In genomic region chr10:93606326-93606725, GRCm38 (mm10) we compare ENCODE assay signal across 27 mouse cellular contexts. TPM values are rescaled to one million over a fixed set of nuclear protein-coding genes. Genes with fewer than 3 reads are reported as not detected.
DNase-seq lines count a peak whose midpoint lies in the region; ATAC-seq lines count a peak whose summit lies in the region.
"Had no signal": no experiment of that assay in that cellular context is flagged by ENCODE, and none has a peak within 500 bp of the region (broad histone marks: within the 10 kb centered on the region; RNA-seq: fewer than 3 reads in every experiment).

No protein-coding gene starts in this region.

- H3K9ac ChIP-seq in midbrain, embryonic 11.5 days (ENCODE audit: low read length), result no peak overlapping the region
- no peak overlapping the region for H3K9ac ChIP-seq in midbrain, embryonic 16.5 days (ENCODE audit: low read depth, low read length)
- H3K9ac ChIP-seq: embryonic facial prominence, embryonic 12.5 days; embryonic facial prominence, embryonic 15.5 days; forebrain, postnatal 0 days; heart, embryonic 12.5 days; heart, embryonic 15.5 days; hindbrain, embryonic 14.5 days had no signal

- DNase-seq in midbrain, embryonic 11.5 days (ENCODE audit: low spot score, missing footprints), result peak; percentile 56
- DNase-seq in ES-CJ7 (ENCODE audit: low read depth, low spot score) (peak; percentile 1), R1 (ENCODE audit: low read depth, low spot score) (peak; percentile 0)
- no peak for DNase-seq in urinary bladder, postnatal 14 days (ENCODE audit: low spot score)
- DNase-seq in layer of hippocampus, adult 9-10 months (ENCODE audit: low spot score), result no peak
- DNase-seq: adrenal gland, postnatal 14 days; cerebellum, adult 11 months; cerebellum, adult 2 months; cerebellum, adult 9-11 months; cerebellum, postnatal 25 days; forebrain, postnatal 0 days; gastrocnemius, adult 2 months; gastrocnemius, postnatal 14 days; heart, adult 18-20 months; heart, postnatal 10 days; heart, postnatal 4 days had no signal

- no peaks in the 10 kb centered on the region for H3K27me3 ChIP-seq in midbrain, embryonic 11.5 days (ENCODE audit: control insufficient read depth, insufficient read depth, low read length)
- H3K27me3 ChIP-seq in midbrain, embryonic 16.5 days (ENCODE audit: control insufficient read depth, insufficient read depth, low read depth, low read length), result no peaks in the 10 kb centered on the region
- H3K27me3 ChIP-seq: embryonic facial prominence, embryonic 12.5 days; embryonic facial prominence, embryonic 15.5 days; heart, embryonic 12.5 days; heart, embryonic 15.5 days had no signal

- H3K4me1 ChIP-seq in midbrain, embryonic 11.5 days (ENCODE audit: control insufficient read depth, insufficient read depth, low read length), result no peaks in the 10 kb centered on the region
- no peaks in the 10 kb centered on the region for H3K4me1 ChIP-seq in midbrain, embryonic 16.5 days (ENCODE audit: control insufficient read depth, insufficient read depth, low read length)
- H3K4me1 ChIP-seq: embryonic facial prominence, embryonic 12.5 days; embryonic facial prominence, embryonic 15.5 days; heart, embryonic 12.5 days; heart, embryonic 15.5 days had no signal

- no peak overlapping the region for H3K4me2 ChIP-seq in midbrain, embryonic 11.5 days
- no peak overlapping the region for H3K4me2 ChIP-seq in midbrain, embryonic 16.5 days (ENCODE audit: low read length)
- H3K4me2 ChIP-seq: embryonic facial prominence, embryonic 12.5 days; embryonic facial prominence, embryonic 15.5 days; heart, embryonic 12.5 days; heart, embryonic 15.5 days; hindbrain, embryonic 14.5 days had no signal

- no peak overlapping the region for H3K4me3 ChIP-seq in midbrain, embryonic 11.5 days (ENCODE audit: low read depth, low read length)
- no peak overlapping the region for H3K4me3 ChIP-seq in midbrain, embryonic 16.5 days (ENCODE audit: low read depth, low read length)
- H3K4me3 ChIP-seq: embryonic facial prominence, embryonic 12.5 days; embryonic facial prominence, embryonic 15.5 days; gastrocnemius, adult 2 months; heart, embryonic 12.5 days; heart, embryonic 15.5 days had no signal

- ATAC-seq in midbrain, embryonic 11.5 days (ENCODE audit: low FRiP score), result no peak
- no peak for ATAC-seq in midbrain, embryonic 16.5 days
- ATAC-seq: activated CD4-positive, CD25-positive, alpha-beta regulatory T cell, adult 4 months; forebrain, embryonic 14.5 days; forebrain, postnatal 0 days; hindbrain, postnatal 0 days; inflammation-experienced regulatory T-cells, adult 6 months had no signal

- no peak overlapping the region for H3K27ac ChIP-seq in midbrain, embryonic 11.5 days (ENCODE audit: low read depth, low read length)
- H3K27ac ChIP-seq in midbrain, embryonic 16.5 days (ENCODE audit: low read length), result no peak overlapping the region
- H3K27ac ChIP-seq: embryonic facial prominence, embryonic 12.5 days; embryonic facial prominence, embryonic 15.5 days; heart, embryonic 15.5 days; hindbrain, embryonic 14.5 days; hindbrain, postnatal 0 days had no signal

- H3K36me3 ChIP-seq in midbrain, embryonic 11.5 days (ENCODE audit: control insufficient read depth, insufficient read depth, low read length), result no peaks in the 10 kb centered on the region
- no peaks in the 10 kb centered on the region for H3K36me3 ChIP-seq in midbrain, embryonic 16.5 days (ENCODE audit: control insufficient read depth, insufficient read depth, low read length)
- H3K36me3 ChIP-seq: embryonic facial prominence, embryonic 12.5 days; embryonic facial prominence, embryonic 15.5 days; G1E; heart, embryonic 12.5 days; heart, embryonic 15.5 days had no signal

- 90% methylated on average over 9 of the region's 9 CpGs for WGBS in midbrain, embryonic 11.5 days
- WGBS in midbrain, embryonic 16.5 days, result 87% methylated on average over 9 of the region's 9 CpGs

- no peaks in the 10 kb centered on the region for H3K9me3 ChIP-seq in midbrain, embryonic 11.5 days (ENCODE audit: control insufficient read depth, low read length)
- no peaks in the 10 kb centered on the region; the same call in 1 of the 2 replicates for H3K9me3 ChIP-seq in midbrain, embryonic 16.5 days (replicated peaks; ENCODE audit: control insufficient read depth, low read length, poor library complexity, severe bottlenecking)
- H3K9me3 ChIP-seq: embryonic facial prominence, embryonic 12.5 days; embryonic facial prominence, embryonic 15.5 days; heart, embryonic 15.5 days had no signal

RNA-seq across cellular contexts. Expression of gene Snrpf, which starts 16.8 kb away (rescaled TPM):
- polyA plus RNA-seq in midbrain, embryonic 11.5 days (2014; fragmentation: Nextera tagmentation; extraction: Ambion mirVana), result 145 and 150 TPM in 2 replicates
- 51.6 and 56.2 TPM in 2 replicates for polyA plus RNA-seq in midbrain, embryonic 16.5 days (2015; fragmentation: Nextera tagmentation; extraction: Ambion mirVana)

RNA-seq across cellular contexts. Expression of gene Ntn4, which starts 34.2 kb away (rescaled TPM):
- polyA plus RNA-seq in midbrain, embryonic 11.5 days (2014; fragmentation: Nextera tagmentation; extraction: Ambion mirVana), result 1.8 and 2.6 TPM in 2 replicates
- polyA plus RNA-seq in midbrain, embryonic 16.5 days (2015; fragmentation: Nextera tagmentation; extraction: Ambion mirVana), result 0.50 and 1.7 TPM in 2 replicates
- polyA plus RNA-seq: G1E had no signal

Comparison
In these comparisons a context has a peak if more than half of its experiments do, and no peak if none do; other contexts are left out.
1. DNase-seq: peak in midbrain, embryonic 11.5 days (single experiment), ES-CJ7 (single experiment) and R1 (single experiment); none in urinary bladder, postnatal 14 days (single experiment) and layer of hippocampus, adult 9-10 months (single experiment).